Mouse (Mus musculus) ES-Bruce4 (cell line): Measurements from ENCODE around the gene Rmnd5b. TPM values are rescaled to one million over a fixed set of nuclear protein-coding genes. Genes with fewer than 3 reads are reported as not detected.

Experiments
- H3K27ac ChIP-seq: 2 replicates; pipeline ENCODE4 v1.5.1; 2012; ENCODE audit warnings: low read length, inconsistent platforms; ENCODE audit not compliant: insufficient read depth
- H3K27me3 ChIP-seq: 2 replicates; pipeline ENCODE4 v1.6.1; 2012; ENCODE audit warnings: mild to moderate bottlenecking, low read length, inconsistent platforms; ENCODE audit not compliant: control insufficient read depth, poor library complexity, insufficient read depth, severe bottlenecking
- H3K36me3 ChIP-seq: 2 replicates; pipeline ENCODE4 v1.6.1; 2012; ENCODE audit warnings: inconsistent platforms, mild to moderate bottlenecking, low read length, moderate library complexity; ENCODE audit not compliant: control insufficient read depth, poor library complexity, insufficient read depth, severe bottlenecking
- H3K4me1 ChIP-seq: one replicate; pipeline ENCODE4 v1.8.1; 2011; ENCODE audit warnings: low read length; ENCODE audit not compliant: control insufficient read depth, insufficient read depth
- H3K4me3 ChIP-seq: 2 replicates; pipeline ENCODE4 v1.5.1; 2011; ENCODE audit warnings: low read depth, mild to moderate bottlenecking, low read length
- H3K9ac ChIP-seq: 2 replicates; pipeline ENCODE4 v1.6.1; 2012; ENCODE audit warnings: low read depth, mild to moderate bottlenecking, inconsistent platforms; ENCODE audit not compliant: poor library complexity, severe bottlenecking
- H3K9me3 ChIP-seq: replicated peaks from 2 replicates; pipeline ENCODE4 v1.6.1; 2012; ENCODE audit warnings: mild to moderate bottlenecking, low read length, inconsistent platforms; ENCODE audit not compliant: control insufficient read depth, poor library complexity, insufficient read depth, severe bottlenecking
- CTCF ChIP-seq: IDR thresholded peaks from one replicate; pipeline ENCODE4 v1.8.1; 2011; ENCODE audit warnings: low read depth, low read length
- EP300 ChIP-seq: IDR thresholded peaks from 2 replicates; pipeline ENCODE4 v1.6.1; 2011; ENCODE audit warnings: low read depth, low read length; ENCODE audit not compliant: insufficient read depth
- POLR2A ChIP-seq: IDR thresholded peaks from one replicate; pipeline ENCODE4 v1.8.1; 2011; ENCODE audit warnings: low read length; ENCODE audit not compliant: insufficient read depth
- polyA plus RNA-seq: library from polyadenylated mRNA; stranded (reverse); fragments of >200 nt; gene quantifications from 2 replicates; pipeline ENCODE4 v1.2.4, GENCODE M21; 2011; ENCODE audit warnings: low read depth; ENCODE audit not compliant: missing spikeins, insufficient read depth, insufficient read length

Rmnd5b gene
- polyA plus RNA-seq, 1 experiment = 20.2 TPM

DNA sequence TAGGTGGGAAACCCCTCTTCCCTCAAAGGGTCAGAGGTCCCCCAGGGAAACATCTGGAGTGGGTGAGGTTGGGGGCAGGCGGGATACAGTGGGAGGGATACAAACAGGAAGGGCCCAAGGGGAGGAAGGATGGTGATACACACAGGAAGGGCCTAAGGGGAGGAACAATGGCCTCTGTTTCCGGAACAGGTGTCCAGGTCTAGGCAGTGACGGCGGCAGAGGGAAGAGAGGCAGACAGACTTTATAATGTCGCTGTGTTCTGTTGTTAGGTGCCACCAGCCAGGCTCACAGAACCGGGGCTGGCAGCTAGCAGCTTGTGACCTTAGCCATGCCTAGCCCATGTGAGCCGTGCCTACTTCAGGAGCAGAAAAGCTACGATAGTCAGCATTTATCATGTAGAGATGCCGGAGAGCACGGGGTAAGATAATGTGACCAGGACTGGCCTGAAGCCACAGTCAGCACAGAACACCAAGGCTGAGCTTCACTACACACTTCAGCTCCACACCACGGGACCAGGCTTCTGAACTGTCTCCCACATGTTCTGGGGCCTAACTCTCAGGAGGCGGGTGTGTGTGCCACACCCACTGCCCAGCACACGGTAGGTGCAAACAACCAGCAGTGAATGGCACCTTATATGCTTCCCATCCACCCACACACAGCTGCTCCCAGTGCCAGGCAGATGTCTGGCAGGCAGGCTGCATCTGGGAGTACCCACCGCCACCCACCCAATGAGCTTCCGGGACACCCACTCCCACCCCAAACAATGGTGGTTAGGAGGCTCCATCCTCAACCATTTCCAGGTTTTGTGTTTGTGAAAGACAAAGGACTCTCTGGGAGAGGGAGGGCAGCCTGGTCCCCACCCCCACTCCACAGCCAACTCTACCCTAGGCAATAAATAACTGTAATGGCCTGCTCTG is 11.3 kb upstream of the Rmnd5b start:
- H3K4me3 ChIP-seq = peak overlapping the region; percentile 55
- no peaks in the 10 kb centered on the region for H3K27me3 ChIP-seq
- H3K4me1 ChIP-seq = peaks cover 6% of the 10 kb centered on the region
- no peak for TF ChIP-seq POLR2A
- peak; percentile 97 for TF ChIP-seq EP300
- H3K9me3 ChIP-seq = no peaks in the 10 kb centered on the region
- H3K27ac ChIP-seq = peak overlapping the region; percentile 58
- peaks cover 25% of the 10 kb centered on the region for H3K36me3 ChIP-seq
- H3K9ac ChIP-seq = peak overlapping the region; percentile 4

DNA sequence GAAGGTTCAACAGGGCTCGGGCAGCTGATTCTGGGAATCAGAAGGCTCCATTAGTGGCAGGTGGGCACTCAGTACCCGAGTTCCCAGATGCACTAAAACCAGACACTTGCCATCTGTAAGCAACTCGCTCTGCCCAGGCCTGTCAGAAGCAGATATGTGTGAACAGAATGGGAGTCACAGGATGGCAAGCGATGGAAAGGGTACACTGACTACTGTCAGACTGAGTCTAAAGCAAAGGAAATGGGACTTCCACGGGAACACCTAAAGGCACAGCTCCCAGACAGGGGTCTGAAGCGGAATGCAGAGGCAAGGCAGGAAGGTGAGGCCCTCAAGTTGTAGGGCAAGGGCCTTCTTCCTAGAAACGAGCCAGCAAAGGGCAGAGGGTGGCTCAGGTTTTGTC is 10.5 kb upstream of the Rmnd5b start:
- H3K4me3 ChIP-seq = peak overlapping the region; percentile 55; the same call in 1 of the 2 replicates
- H3K27ac ChIP-seq = peak overlapping the region; percentile 58; the same call in 1 of the 2 replicates
- peaks cover 25% of the 10 kb centered on the region for H3K36me3 ChIP-seq
- no peaks in the 10 kb centered on the region for H3K27me3 ChIP-seq
- peak overlapping the region; percentile 4 for H3K9ac ChIP-seq
- peaks cover 6% of the 10 kb centered on the region for H3K4me1 ChIP-seq
- no peak for TF ChIP-seq POLR2A
- no peak for TF ChIP-seq CTCF
- TF ChIP-seq EP300 = no peak
- no peaks in the 10 kb centered on the region for H3K9me3 ChIP-seq

DNA sequence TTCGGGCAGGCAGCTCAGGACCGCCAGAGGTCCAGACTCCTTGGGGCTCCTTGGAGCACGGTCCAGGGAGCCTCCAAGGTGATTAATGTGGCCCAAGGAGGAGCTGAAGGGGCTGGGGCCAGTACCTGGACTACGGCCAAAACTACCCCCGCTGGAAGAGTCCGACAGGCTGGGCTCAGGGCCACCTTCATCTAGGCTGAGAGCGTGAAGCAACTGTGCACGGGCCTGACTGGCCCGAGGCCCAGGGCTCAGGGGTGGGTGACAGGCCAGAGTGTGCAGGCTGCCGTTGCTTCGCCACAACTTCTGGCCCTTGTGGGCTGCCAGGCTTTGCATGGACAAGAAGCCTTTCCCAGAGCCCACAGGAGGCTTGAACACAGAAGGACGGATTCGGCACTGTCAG is 9.6 kb upstream of the Rmnd5b start:
- TF ChIP-seq EP300 (no peak), POLR2A (no peak), CTCF (no peak)
- peak overlapping the region; percentile 4; the same call in 1 of the 2 replicates for H3K9ac ChIP-seq
- 0 out of 2 replicates have a peak overlapping the region, but pooled peaks have one; percentile 1 for H3K27ac ChIP-seq
- H3K36me3 ChIP-seq = peaks cover 25% of the 10 kb centered on the region
- H3K4me3 ChIP-seq = no peak overlapping the region
- peaks cover 11% of the 10 kb centered on the region for H3K4me1 ChIP-seq
- no peaks in the 10 kb centered on the region for H3K9me3 ChIP-seq
- no peaks in the 10 kb centered on the region for H3K27me3 ChIP-seq

DNA sequence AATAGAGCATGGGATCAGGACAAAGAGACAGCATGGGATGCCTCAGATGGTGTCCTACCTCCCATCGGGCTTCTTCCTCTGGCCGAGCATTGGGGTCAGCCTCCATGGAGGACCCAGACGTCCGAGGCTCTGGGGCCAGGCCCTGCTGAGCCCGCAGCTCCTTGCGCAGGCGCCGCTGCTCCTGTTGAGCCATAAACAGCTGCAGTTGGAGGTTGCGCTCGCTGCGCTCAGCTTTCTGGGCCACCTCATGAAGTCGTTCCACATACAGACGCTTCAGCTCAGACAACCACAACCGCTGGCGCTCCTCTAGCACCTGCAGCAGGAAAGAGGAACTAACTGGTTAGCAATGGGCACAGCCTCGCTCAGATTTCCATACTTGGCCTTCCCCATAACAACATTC is 8.5 kb upstream of the Rmnd5b start:
- H3K4me1 ChIP-seq = peaks cover 11% of the 10 kb centered on the region
- peak overlapping the region; percentile 36 for H3K4me3 ChIP-seq
- no peaks in the 10 kb centered on the region for H3K27me3 ChIP-seq
- no peak for TF ChIP-seq POLR2A
- TF ChIP-seq EP300 = no peak
- no peak for TF ChIP-seq CTCF
- H3K27ac ChIP-seq = peak overlapping the region; percentile 14
- no peaks in the 10 kb centered on the region for H3K9me3 ChIP-seq
- H3K9ac ChIP-seq = peak overlapping the region; percentile 48
- peaks cover 25% of the 10 kb centered on the region for H3K36me3 ChIP-seq

GRCm38 (mm10) chr11:51643761-51644160 is 8.1 kb upstream of the Rmnd5b start:
- H3K4me1 ChIP-seq = peaks cover 11% of the 10 kb centered on the region
- peak overlapping the region; percentile 2 for H3K27ac ChIP-seq
- H3K9me3 ChIP-seq = no peaks in the 10 kb centered on the region
- peak overlapping the region; percentile 48 for H3K9ac ChIP-seq
- H3K4me3 ChIP-seq = peak overlapping the region; percentile 36
- peaks cover 25% of the 10 kb centered on the region for H3K36me3 ChIP-seq
- H3K27me3 ChIP-seq = no peaks in the 10 kb centered on the region
- no peak for TF ChIP-seq POLR2A
- no peak for TF ChIP-seq CTCF
- no peak for TF ChIP-seq EP300

- TF ChIP-seq CTCF = no peak
- TF ChIP-seq POLR2A = no peak
- no peak for TF ChIP-seq EP300
- peaks cover 10% of the 10 kb centered on the region for H3K4me1 ChIP-seq
- peak overlapping the region; percentile 48 for H3K9ac ChIP-seq
- no peaks in the 10 kb centered on the region for H3K9me3 ChIP-seq
- H3K4me3 ChIP-seq = peak overlapping the region; percentile 36
- no peaks in the 10 kb centered on the region for H3K27me3 ChIP-seq
- 0 out of 2 replicates have a peak overlapping the region, but pooled peaks have one; percentile 2 for H3K27ac ChIP-seq
- peaks cover 25% of the 10 kb centered on the region for H3K36me3 ChIP-seq
These were observed 7.5 kb upstream of the Rmnd5b start for GRCm38 (mm10) chr11:51643202-51643601.
